Mouse (Mus musculus) lung, adult 2 months (tissue): ENCODE data around the gene Pex11g.

ENCODE experiments used
- CTCF ChIP-seq: fragments of 200-500 bp; IDR thresholded peaks from 2 replicates; pipeline ENCODE4 v1.5.1; 2011; ENCODE audit warnings: mild to moderate bottlenecking, low read length, control low read depth; ENCODE audit not compliant: insufficient read depth
- POLR2A ChIP-seq: fragments of 200-500 bp; IDR thresholded peaks from 2 replicates; pipeline ENCODE4 v1.6.1; 2011; ENCODE audit warnings: low read depth, mild to moderate bottlenecking, control low read depth, low read length, borderline replicate concordance; ENCODE audit errors: extremely low read depth

GRCm38 (mm10) chr8:3415259-3415658, 52.2 kb downstream of the Pex11g start:
- no peak for TF ChIP-seq CTCF
- no peak for TF ChIP-seq POLR2A
